Mouse (Mus musculus) lung, postnatal 14 days (tissue): ENCODE measurements around the gene Vmn1r117.
"Not testable (repeated sequence)": the region's sequence is repeated elsewhere in the genome, so short reads cannot be mapped to it uniquely, and the experiment has no call there.

Experiments used
- DNase-seq: peaks from one replicate; pipeline ENCODE4 v3.0.0; 2021

The Vmn1r117 gene

GRCm38 (mm10) chr7:20884021-20884420 is at the start of gene Vmn1r117:
Gene Vmn1r117 (minus strand): TSS chr7:20884121.
- DNase-seq, result not testable (repeated sequence)

- DNase-seq, result not testable (repeated sequence)
Measured at GRCm38 (mm10) chr7:20912247-20912646, 28.3 kb upstream of the Vmn1r117 start, which contains the start of gene Vmn1r118. Gene Vmn1r118 (minus strand): TSS chr7:20912347.

- DNase-seq, result not testable (repeated sequence)
Measured at GRCm38 (mm10) chr7:20871956-20872355, 12.0 kb downstream of the Vmn1r117 start, which contains the start of gene Vmn1r116. Gene Vmn1r116 (plus strand): TSS chr7:20872256.

GRCm38 (mm10) chr7:20844885-20845284 is 39.0 kb downstream of the Vmn1r117 start, which contains the start of gene Vmn1r115:
Gene Vmn1r115 (minus strand): TSS chr7:20844985.
- DNase-seq, result not testable (repeated sequence)
